Mouse (Mus musculus) urinary bladder, postnatal 4 days (tissue): Measurements from ENCODE around the gene Ghr.

Experiments used
- DNase-seq, 2 experiments: peaks; one replicate each; pipeline ENCODE4 v3.0.0; 2021 to 2022; ENCODE audit warnings: low spot score in 2 of 2

Gene Ghr

DNA sequence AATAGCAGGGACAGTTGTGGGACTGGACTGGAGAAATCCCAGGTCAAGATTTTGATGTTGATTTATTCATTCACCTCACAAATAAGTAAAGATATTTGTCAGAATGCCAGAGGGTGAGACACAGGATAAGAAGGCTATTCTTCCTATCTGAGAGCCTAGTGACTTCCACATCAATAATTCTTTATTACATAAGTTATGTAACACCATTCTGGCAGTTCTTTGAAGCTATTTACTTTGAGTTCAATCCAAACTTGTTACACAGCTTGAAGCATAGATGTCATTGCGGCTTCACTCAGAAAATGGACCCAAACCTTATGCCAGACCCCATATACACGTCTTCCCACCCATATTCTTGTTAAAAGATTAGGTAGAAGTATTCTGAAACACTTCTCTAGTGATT, 133.7 kb downstream of the Ghr start:
- no peak for DNase-seq

DNA sequence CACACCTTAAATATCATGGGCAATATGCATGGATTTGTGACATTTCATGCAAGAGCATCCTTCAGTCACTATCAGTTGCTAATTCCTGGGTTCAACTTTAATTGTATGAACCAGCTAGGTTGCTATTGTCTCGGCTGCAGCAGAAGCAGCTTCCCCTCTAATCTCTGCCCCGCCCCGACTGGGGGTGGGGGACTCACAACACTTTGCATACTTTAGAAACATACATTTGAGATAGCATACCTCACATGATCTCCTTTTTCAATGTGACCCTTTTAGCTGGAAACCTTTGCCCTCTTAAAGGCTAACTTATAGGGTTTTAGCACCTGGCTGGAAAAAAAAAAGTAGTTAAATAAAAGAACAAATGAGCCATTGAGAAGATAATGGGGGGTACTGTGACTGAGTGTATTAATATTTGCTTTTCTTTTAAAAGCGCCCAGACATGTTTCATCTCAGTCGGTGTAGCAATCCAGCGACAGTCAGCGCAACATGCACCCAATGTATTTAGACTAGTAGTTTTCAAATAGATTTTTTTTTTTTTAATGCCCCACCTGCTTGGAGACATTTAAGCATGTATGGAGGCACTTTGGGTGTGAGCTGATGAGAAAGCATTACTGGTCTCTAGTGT, 137.9 kb downstream of the Ghr start:
- DNase-seq, result no peak

DNA sequence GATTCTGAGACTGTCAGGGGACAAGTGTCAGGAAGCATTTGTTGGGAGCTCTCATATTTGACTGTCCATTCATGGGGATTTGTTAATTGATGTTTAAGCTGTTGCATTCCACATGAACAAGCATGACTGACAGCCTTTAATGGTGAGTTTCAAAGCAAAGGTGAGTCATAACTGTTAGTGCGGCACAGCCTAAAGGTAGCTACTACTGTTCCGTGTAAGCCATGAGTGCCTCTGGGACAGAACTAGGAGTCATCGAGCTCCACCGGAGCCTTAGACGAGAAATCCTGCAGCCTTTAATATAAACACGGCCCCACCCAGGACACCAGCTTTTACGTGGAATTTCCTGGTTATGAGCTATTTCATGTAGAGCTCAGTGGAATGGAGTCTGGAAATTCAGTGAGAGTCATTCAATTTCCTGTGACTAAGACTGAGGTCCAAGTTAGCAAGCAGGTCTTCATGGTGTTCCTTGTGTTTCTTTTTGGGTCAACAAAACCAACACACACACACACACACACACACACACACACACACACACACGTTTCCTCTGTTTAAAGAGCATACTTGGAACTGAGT, 138.8 kb downstream of the Ghr start:
- DNase-seq, result no peak

DNA sequence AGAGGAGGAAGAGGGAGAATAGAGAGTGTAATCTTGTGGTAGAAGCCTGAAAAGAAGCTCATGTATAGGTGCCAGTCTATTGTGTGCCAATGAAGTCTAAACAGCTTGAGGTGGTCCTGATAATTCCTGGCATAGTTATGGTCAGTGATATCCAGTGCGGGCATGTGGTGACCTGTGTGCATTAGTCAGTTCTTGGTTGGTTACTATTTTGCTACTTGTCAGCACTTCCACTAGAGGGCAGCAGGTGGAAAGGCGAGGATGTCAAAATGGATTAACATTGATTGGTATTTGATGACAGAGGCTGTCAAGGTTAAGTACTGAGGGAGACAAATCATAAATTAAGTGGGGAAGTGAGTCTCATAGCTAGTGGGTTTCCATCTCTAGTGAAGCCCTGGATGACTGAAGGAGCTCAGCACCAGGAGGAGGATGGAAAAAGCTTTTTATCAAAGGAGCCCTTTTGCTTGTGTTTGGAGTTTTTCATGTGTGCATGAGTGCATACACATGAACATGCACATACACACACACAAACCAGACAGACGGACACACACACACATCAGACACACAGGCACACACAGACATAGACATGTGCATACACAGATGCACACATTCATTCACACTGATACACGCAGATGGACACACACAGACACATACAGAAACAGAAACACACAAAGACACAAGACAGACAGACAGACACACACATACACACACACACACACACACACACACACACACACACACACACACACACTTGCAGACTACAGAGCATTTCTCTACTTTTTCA, 141.6 kb downstream of the Ghr start:
- no peak for DNase-seq

DNA sequence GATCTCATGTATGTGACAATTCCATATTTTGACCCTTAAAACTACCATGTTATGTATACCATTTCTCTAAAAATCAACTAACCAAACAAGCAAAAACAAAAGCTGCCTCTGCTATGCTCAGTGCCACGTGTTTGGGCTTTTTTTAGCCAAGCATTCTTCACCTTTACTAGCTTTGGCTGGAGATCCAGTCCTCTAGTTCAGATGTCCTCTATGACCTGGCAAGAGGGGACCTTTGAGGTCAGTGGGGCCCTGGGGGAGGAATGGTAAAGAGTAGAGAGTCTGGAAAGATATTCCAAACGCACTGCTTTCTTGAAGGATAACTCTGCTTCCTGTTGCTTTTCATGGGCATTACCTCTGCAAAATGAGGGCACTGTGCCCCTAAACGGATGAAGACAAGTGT, 145.9 kb downstream of the Ghr start:
- no peak for DNase-seq

DNA sequence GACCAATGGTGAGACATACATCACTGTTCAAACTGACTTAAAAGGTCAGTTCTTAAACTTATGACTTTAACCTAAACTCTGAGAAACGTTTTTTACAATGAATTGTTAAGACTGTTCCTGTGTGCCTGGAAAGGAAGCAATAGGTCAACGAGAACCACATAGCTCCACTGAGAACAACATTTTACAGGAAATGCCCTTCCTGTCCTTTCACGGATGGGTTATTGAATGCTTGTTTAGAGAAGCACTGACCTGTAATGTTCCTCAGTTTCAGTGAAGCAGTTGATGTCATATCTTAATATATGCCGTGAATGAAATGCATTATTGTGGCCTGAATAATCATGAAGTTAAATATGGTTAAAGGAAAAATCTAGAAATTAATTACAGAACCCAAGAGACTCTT, 147.7 kb downstream of the Ghr start:
- DNase-seq, result no peak

DNA sequence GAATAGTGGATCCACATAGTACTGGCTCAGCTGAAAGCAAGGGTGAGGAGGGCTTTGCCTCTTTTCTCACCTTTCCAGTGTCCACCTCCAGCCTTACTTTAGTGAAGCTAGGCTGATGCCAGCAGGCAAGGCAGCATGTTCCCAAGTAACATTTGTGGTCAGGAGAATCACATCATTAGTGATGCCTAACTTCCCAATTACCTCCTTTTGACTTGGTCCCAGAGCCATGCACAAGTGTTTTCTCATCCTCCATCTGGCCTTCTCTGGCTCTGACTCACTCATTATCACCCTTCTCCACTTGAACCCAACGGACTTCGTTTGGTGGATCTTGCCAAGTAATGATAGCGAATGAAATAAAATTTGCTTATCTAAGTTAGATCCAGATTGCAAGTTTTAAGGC, 148.8 kb downstream of the Ghr start:
- DNase-seq, result no peak

DNA sequence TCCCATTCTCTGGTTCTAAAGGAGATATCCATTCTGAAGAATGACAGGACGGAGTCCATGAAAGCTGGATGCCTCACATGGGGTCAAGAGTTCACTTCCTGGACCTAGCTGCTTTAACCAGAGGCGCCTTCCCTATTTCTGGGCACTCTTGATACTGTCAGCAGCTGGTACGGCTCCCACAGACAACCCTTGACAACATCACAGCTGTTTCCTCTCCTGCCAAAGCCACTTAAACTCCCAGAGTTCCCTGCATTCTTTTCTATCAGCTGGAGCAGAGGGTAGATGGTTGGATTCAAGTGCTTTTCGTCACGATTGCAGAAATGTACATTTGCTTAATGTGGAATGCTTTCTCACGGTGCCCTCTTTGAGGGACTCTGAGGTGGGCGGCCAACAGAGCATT, 150.0 kb downstream of the Ghr start:
- DNase-seq, result peak in 1 of 2 experiments; percentile 22

DNA sequence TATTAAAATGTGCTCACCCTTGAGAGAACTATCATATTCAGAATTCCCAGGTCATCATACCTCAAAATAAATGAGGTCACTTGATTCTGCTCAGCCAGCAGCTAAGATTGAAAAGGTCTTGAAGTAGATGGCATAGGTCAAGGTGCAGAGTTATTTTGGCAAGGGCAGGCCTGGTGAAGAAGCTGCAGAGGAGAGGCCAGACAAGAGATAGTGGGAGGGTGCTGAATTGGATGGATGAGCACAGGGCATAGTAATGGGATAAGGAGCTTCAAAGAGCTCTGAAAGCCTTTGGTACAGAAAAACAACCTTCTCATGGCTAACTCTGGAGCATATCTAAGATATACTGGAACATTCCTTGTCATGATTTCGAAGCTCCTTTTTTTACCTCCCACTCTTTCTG, 150.5 kb downstream of the Ghr start:
- DNase-seq, result no peak

DNA sequence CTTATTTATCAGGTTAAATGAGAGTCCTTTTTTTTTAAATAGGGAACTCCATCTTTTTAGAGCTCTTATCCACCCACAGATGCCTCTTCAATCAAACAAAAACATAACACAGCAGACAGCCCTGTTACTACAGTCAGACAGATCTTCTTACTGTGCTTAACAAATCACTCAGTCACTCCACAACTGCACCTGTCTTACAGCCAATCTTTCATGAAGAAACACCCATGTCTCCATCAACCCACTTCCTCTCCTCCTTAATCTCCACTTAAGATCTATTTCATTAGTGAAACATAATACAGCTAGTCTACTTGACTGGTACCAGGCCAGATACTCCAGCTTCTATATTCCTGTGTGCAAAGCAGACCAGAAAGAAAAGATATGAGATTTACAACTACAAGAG, 153.9 kb downstream of the Ghr start:
- DNase-seq, result no peak

DNA sequence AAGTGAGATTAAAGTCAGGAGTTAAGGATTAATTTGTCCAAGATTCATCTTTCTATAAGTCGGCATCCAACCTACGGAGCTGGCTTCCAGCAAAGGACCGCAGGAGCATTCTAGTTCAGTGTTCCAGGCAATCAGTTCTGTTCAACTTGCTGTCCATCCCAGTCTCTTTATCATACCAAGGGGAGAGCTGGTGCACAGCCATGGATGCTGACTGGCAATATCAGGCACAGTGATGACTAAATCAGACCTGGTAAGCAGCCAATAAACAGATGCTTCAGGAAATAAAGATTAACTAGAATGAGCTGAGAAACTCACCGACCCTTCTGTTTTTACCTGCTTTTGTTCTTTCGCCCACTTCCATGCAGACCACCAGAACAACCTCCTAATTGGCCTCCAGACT, 154.3 kb downstream of the Ghr start:
- no peak for DNase-seq

DNA sequence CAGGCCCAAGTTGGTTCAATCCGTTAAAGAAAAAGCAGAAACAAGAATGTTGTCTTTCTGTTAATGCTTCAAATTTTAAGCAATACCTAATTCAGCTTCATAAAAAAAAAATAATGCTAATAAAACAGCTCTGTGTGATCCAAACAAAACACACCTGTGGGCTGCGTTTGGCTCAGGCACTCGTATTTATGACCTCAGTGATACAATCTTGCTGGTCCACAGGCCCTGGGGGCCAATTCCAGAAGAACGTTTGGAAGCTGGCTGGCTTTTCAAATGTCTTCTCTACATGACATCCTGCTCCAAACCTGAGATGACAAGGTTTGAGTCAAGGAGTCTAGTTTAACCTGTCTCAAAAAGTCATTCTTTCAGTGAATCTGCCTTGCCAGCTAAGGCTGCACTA, 156.9 kb downstream of the Ghr start:
- DNase-seq, result no peak

DNA sequence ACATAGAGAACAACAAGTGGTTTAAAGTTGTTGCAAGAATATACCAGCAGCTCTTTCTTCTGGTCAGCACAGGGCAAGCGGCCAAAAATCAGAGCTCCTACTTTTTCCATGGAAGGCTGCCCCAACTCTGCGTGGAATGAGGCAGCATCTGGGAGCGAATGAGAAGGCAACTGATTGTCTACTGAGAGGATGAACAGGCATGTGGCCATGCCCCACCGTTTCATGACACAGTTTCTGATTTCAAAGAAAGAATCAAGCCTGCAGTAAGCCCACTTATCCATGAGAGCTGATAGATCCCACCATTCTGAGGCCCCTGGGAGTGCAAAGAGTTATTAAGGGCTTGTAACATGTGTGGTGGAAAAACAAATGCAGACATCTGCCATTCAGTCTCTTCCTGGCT, 160.1 kb downstream of the Ghr start:
- peak in 1 of 2 experiments; percentile 20 for DNase-seq

DNA sequence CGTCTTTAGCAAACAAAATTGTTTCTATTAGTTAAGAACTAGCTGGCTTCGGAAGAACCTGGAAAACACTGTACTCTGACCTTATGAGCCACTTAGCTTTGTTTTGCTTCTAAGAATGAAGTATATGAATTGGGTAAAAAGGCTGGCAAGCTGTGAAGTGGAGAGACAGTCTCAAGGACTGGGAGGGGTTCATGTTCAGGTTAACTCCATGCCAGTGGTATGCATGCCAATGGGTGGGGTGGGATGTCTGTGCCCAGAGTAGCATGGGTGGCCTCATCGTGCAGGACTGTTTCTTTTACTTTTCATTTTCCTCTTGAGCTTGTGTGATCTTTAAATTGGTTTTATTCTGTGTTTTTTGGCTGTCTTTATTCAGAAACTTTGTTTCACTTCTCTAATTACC, 165.6 kb downstream of the Ghr start:
- no peak for DNase-seq

DNA sequence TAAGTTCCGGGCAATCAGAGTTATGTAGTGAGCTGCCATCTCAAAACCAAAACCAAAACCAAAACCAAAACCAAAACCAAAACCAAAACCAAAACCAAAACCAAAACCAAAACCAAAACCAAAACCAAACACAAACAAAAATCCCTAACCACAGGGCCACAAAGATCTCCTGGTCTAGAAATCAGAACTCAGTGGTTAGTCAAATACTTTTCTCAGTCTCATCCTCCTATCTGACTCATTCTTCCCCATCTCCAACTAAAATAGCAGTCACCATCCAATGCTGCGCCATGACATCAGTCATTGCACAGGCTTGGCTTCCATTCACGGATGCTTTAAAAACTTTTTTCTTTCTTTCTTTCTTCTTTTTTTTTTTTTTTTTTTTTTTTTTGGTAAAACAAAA, 170.2 kb downstream of the Ghr start:
- DNase-seq, result no peak

DNA sequence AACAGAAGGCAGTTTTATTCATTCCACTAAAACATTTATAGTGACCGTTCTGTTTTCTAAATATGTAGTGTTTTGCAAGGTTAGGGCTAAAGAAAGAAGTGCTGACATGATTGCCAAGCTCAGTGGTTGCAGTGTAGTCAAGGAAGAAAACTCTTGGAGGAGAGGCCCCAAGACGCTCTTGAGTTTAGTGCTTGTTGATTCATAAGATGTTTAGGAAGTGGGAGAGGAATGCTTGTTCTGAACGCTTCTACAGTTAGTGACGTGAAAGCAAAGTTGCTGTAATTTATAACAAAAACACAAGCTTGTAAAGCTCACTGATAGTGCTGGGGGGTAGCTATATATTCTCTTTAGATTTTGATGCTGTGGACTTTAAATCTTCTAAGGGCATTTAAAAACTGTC, 174.8 kb downstream of the Ghr start:
- DNase-seq, result no peak

DNA sequence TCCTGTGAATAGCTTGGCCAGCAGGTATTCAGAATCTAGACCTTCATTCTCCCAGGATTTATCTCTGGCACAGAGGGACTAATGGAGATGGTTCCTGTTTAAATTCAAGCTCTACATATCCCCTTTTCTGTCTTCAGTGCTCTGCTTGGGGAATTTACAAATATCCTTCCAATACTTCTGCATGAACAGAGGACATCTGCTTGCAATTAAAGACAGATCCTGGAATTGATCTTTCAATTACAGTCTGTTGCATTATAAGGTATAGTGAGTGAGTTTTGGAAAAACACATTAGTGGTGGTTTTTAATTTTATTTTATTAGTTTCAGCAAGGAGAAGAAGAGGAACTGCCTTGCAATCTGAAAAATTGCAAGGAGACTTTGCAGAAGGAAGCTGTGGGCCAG, 184.1 kb downstream of the Ghr start:
- no peak for DNase-seq

DNA sequence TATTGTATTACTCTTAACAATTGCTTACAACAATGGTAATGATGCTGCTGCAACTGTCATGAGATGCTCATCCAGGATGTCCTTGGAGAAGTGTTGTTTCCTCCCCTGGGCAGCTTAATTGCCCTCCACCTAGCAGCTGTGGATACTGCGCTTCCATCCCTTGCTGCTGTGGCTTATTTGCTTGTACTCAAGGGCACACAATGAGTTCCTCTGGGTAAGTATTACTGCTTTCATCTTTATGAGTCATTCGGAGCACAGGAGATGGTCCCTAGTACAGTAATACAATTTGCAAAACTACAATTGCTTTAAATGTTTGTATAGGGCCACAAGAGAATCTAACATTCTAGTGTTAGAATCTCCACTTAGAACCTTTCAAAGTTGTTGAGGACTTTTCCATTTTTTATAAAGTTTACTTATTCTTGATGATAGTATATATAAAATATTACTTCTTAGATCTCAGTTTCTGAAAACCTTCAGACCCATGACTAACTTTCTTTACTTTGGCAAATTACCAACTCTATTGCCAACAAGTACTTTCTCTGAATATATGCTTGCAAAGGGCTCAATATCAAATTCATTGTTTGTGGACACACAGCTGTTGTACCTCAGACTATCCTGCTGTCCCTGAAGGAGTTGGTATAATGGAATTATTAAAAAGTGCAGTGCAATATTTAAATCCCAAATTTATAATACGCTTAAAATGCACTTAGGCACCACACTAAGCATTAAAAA, 185.8 kb downstream of the Ghr start:
- DNase-seq, result no peak

DNA sequence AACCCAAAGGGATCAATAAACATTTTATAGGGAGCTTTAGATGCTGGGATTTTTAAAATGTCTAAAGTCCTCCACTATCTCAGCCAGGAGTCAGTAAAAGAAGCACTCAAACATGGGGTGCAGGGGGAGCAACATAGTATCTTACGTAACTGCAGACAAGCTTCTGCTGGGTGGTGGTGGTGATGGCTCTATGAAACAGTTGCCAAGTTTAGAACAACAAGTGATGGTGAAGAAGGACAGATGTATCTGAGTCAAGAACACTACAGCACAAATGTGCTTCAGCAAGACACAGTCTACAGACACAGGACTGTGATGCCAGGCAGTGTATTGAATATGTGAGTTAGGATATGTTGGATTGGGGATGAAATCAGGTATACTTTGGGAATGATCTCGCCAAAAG, 187.1 kb downstream of the Ghr start:
- no peak for DNase-seq

DNA sequence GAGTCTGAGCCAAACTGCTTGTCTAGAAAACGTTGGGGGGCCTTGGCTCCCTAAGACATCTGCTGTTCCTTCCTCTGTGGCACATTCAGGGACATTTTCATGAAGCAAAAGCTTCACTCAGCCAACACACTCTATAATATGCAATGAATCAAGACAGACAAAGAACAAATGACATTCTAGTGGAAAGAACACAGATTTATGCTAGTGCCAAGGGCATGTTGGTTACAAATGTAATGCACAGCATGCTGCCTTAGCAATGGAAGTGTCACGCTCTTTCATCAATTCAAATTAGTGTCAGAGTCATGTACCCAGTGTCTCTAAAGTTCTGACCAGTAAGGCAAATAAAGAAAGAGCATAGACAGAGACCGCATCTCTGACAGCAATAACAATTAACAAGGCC, 187.6 kb downstream of the Ghr start:
- DNase-seq, result no peak

DNA sequence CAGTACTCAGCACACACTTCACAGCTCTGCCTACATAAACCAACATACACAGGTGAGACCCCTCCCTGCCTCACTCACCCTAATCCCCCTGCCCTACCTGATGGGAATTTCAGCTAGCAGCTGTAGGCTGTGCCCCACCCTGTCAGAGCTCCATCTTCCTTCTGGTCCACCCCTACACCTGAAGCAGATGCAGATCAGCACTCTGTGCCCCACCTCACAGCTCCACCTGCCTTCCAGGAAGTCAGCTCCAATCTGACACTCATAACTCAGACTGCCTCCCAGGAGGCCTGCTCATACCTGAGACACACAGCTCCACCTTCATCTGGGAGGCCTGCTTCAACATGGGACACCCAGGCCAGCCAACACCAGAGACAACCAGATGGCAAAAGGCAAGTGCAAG, 192.6 kb downstream of the Ghr start:
- DNase-seq, result no peak

DNA sequence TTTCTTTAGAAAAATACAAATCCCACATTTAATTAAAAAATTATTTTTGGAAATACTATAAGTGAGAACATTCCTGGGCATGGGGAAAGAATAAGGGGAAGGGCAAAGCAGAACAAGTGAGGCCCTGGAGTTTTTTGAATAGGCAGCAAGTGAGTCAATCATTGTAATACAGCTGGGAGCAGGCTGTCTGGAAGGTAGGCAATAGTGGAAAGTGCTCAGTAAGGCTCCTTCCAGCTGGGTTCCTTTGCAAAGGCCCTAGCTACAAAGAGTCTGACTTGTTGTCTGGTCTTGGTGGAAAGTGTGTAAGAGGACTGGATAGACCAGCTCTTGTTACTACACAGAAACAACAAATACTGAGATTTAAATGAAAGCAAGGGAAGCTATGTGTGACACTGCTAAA, 194.3 kb downstream of the Ghr start:
- DNase-seq, result no peak

DNA sequence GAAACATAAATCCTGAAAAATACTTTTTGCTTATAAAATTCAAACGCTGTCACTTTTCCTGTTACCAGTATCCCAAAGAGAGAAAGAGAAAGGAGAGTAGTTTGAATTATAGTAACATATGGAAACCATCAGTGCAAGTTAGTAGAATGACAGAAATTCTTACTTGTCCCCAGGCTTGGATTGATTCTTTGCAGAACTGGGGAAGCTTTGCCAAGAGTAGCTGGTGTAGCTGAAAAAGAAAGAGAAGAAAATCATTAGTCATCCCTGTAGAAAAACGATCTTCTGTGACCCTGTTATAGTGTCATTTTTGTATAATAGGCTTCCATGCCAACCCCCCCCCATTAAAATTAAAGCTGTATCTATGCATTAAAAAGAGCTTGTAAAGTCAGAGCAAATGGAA, 194.8 kb downstream of the Ghr start:
- no peak for DNase-seq
